ENCODE assay signal across 13 mouse cellular contexts in the genomic region with DNA sequence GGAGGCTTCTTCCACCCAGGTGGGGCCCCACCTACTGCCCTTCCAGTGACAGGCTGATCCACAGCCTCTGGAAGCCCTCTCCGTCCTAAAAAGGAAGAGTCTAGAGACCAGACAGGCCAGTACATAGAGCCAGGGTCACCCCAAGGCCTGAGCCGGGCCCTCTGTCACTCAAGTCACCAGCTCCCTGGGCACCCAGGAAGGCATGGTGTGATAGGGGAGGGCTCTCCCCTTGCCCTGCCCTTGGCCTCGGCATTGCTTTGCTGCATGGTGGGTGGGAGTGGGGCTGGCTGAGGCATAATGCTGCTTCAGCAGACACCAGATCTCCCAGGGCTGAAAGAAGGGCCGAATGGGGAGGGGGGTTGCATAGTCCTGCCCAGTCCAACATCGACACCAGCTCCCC. TPM values are rescaled to one million over a fixed set of nuclear protein-coding genes. Genes with fewer than 3 reads are reported as not detected.
DNase-seq lines count a peak whose midpoint lies in the region; ATAC-seq and TF ChIP-seq lines count a peak whose summit lies in the region.
"Had no signal": no experiment of that assay in that cellular context is flagged by ENCODE, and none has a peak within 500 bp of the region (broad histone marks: within the 10 kb centered on the region; RNA-seq: fewer than 3 reads in every experiment).

No protein-coding gene starts in this region.

- H3K27ac ChIP-seq in kidney, adult 2 months (ENCODE audit: insufficient read depth, low read depth, low read length) = peak overlapping the region; percentile 67
- H3K27ac ChIP-seq in hindbrain, embryonic 12.5 days = 0 out of 2 replicates have a peak overlapping the region, but pooled peaks have one; percentile 17

- no peaks in the 10 kb centered on the region for H3K9me3 ChIP-seq in hindbrain, embryonic 12.5 days (replicated peaks)

- TF ChIP-seq POLR2A in kidney, adult 2 months (IDR thresholded peaks at IDR 0.05; ENCODE audit: low read depth, low read length) = no peak

- DNase-seq in cerebellum, adult 9-11 months = peak; percentile 12
- DNase-seq in cerebellum, adult 11 months = no peak
- DNase-seq in kidney, adult 2 months = no peak
- DNase-seq in kidney, postnatal 14 days = no peak
- peak; percentile 24 for DNase-seq in ES-CJ7 (ENCODE audit: low read depth, low spot score)
- DNase-seq: heart, postnatal 10 days; kidney, postnatal 4 days; lung, adult 18-20 months; spleen, adult 18-20 months; thymus, postnatal 25 days had no signal

- H3K36me3 ChIP-seq in kidney, adult 2 months (ENCODE audit: control insufficient read depth, insufficient read depth, low read length) = no peaks in the 10 kb centered on the region
- peaks cover 67% of the 10 kb centered on the region for H3K36me3 ChIP-seq in hindbrain, embryonic 12.5 days

- WGBS in kidney, adult 2 months = 59% methylated on average over 5 of the region's 5 CpGs
- WGBS in hindbrain, embryonic 12.5 days = 81% methylated on average over 5 of the region's 5 CpGs

- peaks cover 36% of the 10 kb centered on the region for H3K4me1 ChIP-seq in kidney, adult 2 months (ENCODE audit: control insufficient read depth, insufficient read depth, low read length)
- peaks cover 96% of the 10 kb centered on the region for H3K4me1 ChIP-seq in hindbrain, embryonic 12.5 days

- H3K27me3 ChIP-seq in kidney, adult 2 months (replicated peaks; ENCODE audit: control insufficient read depth, insufficient read depth, low read length) = no peaks in the 10 kb centered on the region
- H3K27me3 ChIP-seq in hindbrain, embryonic 12.5 days = no peaks in the 10 kb centered on the region

- 0 out of 2 replicates have a peak overlapping the region, but pooled peaks have one; percentile 24 for H3K9ac ChIP-seq in hindbrain, embryonic 12.5 days

- TF ChIP-seq CTCF in kidney, adult 2 months (conservative IDR thresholded peaks at IDR 0.05; ENCODE audit: insufficient read depth, insufficient read length, low read depth, low read length) = no peak

- no peak overlapping the region for H3K4me3 ChIP-seq in kidney, adult 2 months (ENCODE audit: insufficient read depth, low read depth, low read length)
- no peak overlapping the region for H3K4me3 ChIP-seq in hindbrain, embryonic 12.5 days

- no peak for ATAC-seq in hindbrain, embryonic 12.5 days (ENCODE audit: low FRiP score)
- no peak for ATAC-seq in megakaryocyte-erythroid progenitor cell, adult 5-6 weeks (replicated peaks; ENCODE audit: low FRiP score, low TSS enrichment, poor library complexity, severe bottlenecking)
- ATAC-seq in granulocyte monocyte progenitor cell, adult 5-6 weeks (replicated peaks; ENCODE audit: poor library complexity, severe bottlenecking) = no peak

- no peak overlapping the region for H3K4me2 ChIP-seq in hindbrain, embryonic 12.5 days (replicated peaks)

RNA-seq across cellular contexts. Expression of gene Plxna1, which starts 8.3 kb away (rescaled TPM):
- polyA plus RNA-seq in kidney, adult 2 months (2012; rRNA removed) = 33.1 and 33.2 TPM in 2 replicates
- 62.8 and 65.2 TPM in 2 replicates for polyA plus RNA-seq in hindbrain, embryonic 12.5 days (2016; fragmentation: Nextera tagmentation; extraction: Ambion mirVana)
- total RNA-seq in megakaryocyte-erythroid progenitor cell, adult 5-6 weeks (2014; fragmentation: Nextera tagmentation) = 6.2 and 9.0 TPM in 2 replicates
- 1.4 and 4.8 TPM in 2 replicates for total RNA-seq in megakaryocyte-erythroid progenitor cell, adult 5-6 weeks (2017)
- 1.2 and 6.9 TPM in 2 replicates for total RNA-seq in granulocyte monocyte progenitor cell, adult 5-6 weeks (2014; fragmentation: Nextera tagmentation)
- total RNA-seq in granulocyte monocyte progenitor cell, adult 5-6 weeks (2017) = 1.0 and 1.3 TPM in 2 replicates

Comparison
In these comparisons a context has a peak if more than half of its experiments do, and no peak if none do; other contexts are left out.
1. DNase-seq: peak in cerebellum, adult 9-11 months (single experiment) and ES-CJ7 (single experiment); none in cerebellum, adult 11 months (single experiment), kidney, adult 2 months (single experiment) and kidney, postnatal 14 days (single experiment).